Mouse (Mus musculus): ENCODE data around the gene Rad9a. TPM values are rescaled to one million over a fixed set of nuclear protein-coding genes. Genes with fewer than 3 reads are reported as not detected.

The Rad9a gene
- total and polyA plus RNA-seq, 3 experiments = 21.3 to 37.9 TPM; not detected in 1

GRCm38 (mm10) chr19:4242416-4242815 lies 41.0 kb upstream of the Rad9a start:
- TF ChIP-seq SMC3 (IDR thresholded peaks at IDR 0.05; ENCODE audit: low read depth, low read length) (peak; percentile 65), ZC3H11A (IDR thresholded peaks at IDR 0.05; ENCODE audit: low read depth, low read length) (peak; percentile 46), KAT2A (conservative IDR thresholded peaks at IDR 0.05; ENCODE audit: low read depth, low read length) (no peak), POLR2AphosphoS5 (IDR thresholded peaks at IDR 0.05; ENCODE audit: borderline replicate concordance, low read depth, low read length) (no peak), RAD21 (IDR thresholded peaks at IDR 0.05; ENCODE audit: low read depth, low read length) (peak; percentile 40), CTCF (IDR thresholded peaks at IDR 0.05 in 2 of 3, conservative IDR thresholded peaks at IDR 0.05 in 1 of 3; ENCODE audit: control insufficient read depth in 1 of 3, insufficient read depth in 1 of 3, low read depth in 2 of 3, low read length in 3 of 3, poor library complexity in 1 of 3, severe bottlenecking in 1 of 3) (peak in 2 of 3 experiments; percentile 7 to 50; a peak in 3 of 6 replicates), GATA1 (IDR thresholded peaks at IDR 0.05; ENCODE audit: low read depth, low read length) (no peak)
- peaks cover 0 to 3% of the 10 kb centered on the region in 2 experiments; a peak in 2 of 4 replicates for H3K4me1 ChIP-seq (ENCODE audit: control insufficient read depth in 1 of 2, insufficient read depth in 2 of 2, low read length in 2 of 2)
- no peaks in the 10 kb centered on the region for H3K79me2 ChIP-seq (ENCODE audit: control insufficient read depth, insufficient read depth, low read length, poor library complexity)
- H3K27ac ChIP-seq (ENCODE audit: control insufficient read depth, low read depth, low read length) = no peak overlapping the region
- H3K9me3 ChIP-seq (replicated peaks; ENCODE audit: insufficient read depth, low read length) = no peaks in the 10 kb centered on the region
- no peak overlapping the region for H3K9ac ChIP-seq (ENCODE audit: control insufficient read depth, low read depth, low read length, poor library complexity, severe bottlenecking)
- peak; percentile 37 for DNase-seq (ENCODE audit: low read depth, low spot score)
- no peak overlapping the region for H3K4me3 ChIP-seq (ENCODE audit: control insufficient read depth in 1 of 2, insufficient read depth in 1 of 2, low read depth in 2 of 2, low read length in 2 of 2)
- 0 out of 4 replicates have a peak, but pooled peaks cover 0 to under 1% of the 10 kb centered on the region in 2 experiments for H3K27me3 ChIP-seq (ENCODE audit: control insufficient read depth in 1 of 2, insufficient read depth in 2 of 2, low read length in 2 of 2)
- H3K36me3 ChIP-seq (ENCODE audit: control insufficient read depth in 1 of 2, insufficient read depth in 2 of 2, low read length in 2 of 2) = peaks cover 0 to 3% of the 10 kb centered on the region in 2 experiments; a peak in 1 of 4 replicates

GRCm38 (mm10) chr19:4240247-4240668 lies 38.8 kb upstream of the Rad9a start:
- no peaks in the 10 kb centered on the region for H3K9me3 ChIP-seq (replicated peaks; ENCODE audit: insufficient read depth, low read length)
- H3K27ac ChIP-seq (ENCODE audit: control insufficient read depth, low read depth, low read length) = no peak overlapping the region
- 0 out of 4 replicates have a peak, but pooled peaks cover 0 to 2% of the 10 kb centered on the region in 2 experiments for H3K27me3 ChIP-seq (ENCODE audit: control insufficient read depth in 1 of 2, insufficient read depth in 2 of 2, low read length in 2 of 2)
- no peak overlapping the region for H3K9ac ChIP-seq (ENCODE audit: control insufficient read depth, low read depth, low read length, poor library complexity, severe bottlenecking)
- TF ChIP-seq E2F4 (IDR thresholded peaks at IDR 0.05; ENCODE audit: borderline replicate concordance, low read depth, low read length) (no peak), POLR2AphosphoS5 (IDR thresholded peaks at IDR 0.05; ENCODE audit: borderline replicate concordance, low read depth, low read length) (no peak), ZC3H11A (IDR thresholded peaks at IDR 0.05; ENCODE audit: low read depth, low read length) (no peak), TAL1 (IDR thresholded peaks at IDR 0.05; ENCODE audit: low read length) (no peak), ELF1 (IDR thresholded peaks at IDR 0.05; ENCODE audit: low read depth, low read length) (no peak), MAZ (IDR thresholded peaks at IDR 0.05; ENCODE audit: low read depth, low read length) (no peak), ETS1 (IDR thresholded peaks at IDR 0.05; ENCODE audit: low read depth, low read length) (no peak), USF2 (IDR thresholded peaks at IDR 0.05; ENCODE audit: borderline replicate concordance in 1 of 2, insufficient read depth in 1 of 2, low read depth in 1 of 2, low read length in 2 of 2) (no peak)
- no peak for DNase-seq (ENCODE audit: low read depth, low spot score)
- H3K36me3 ChIP-seq (ENCODE audit: control insufficient read depth in 1 of 2, insufficient read depth in 2 of 2, low read length in 2 of 2) = peaks cover 0 to 3% of the 10 kb centered on the region in 2 experiments; a peak in 1 of 4 replicates
- peaks cover 0 to 3% of the 10 kb centered on the region in 2 experiments; a peak in 2 of 4 replicates for H3K4me1 ChIP-seq (ENCODE audit: control insufficient read depth in 1 of 2, insufficient read depth in 2 of 2, low read length in 2 of 2)
- no peaks in the 10 kb centered on the region for H3K79me2 ChIP-seq (ENCODE audit: control insufficient read depth, insufficient read depth, low read length, poor library complexity)
- H3K4me3 ChIP-seq (ENCODE audit: control insufficient read depth in 1 of 2, insufficient read depth in 1 of 2, low read depth in 2 of 2, low read length in 2 of 2) = no peak overlapping the region

- no peak for DNase-seq (ENCODE audit: low read depth, low spot score)
- TF ChIP-seq MEF2A (IDR thresholded peaks at IDR 0.05; ENCODE audit: extremely low read depth, insufficient replicate concordance, low read depth, low read length, poor library complexity, severe bottlenecking) = no peak
- TF ChIP-seq MYC (IDR thresholded peaks at IDR 0.05; ENCODE audit: low read depth, low read length) = no peak
- TF ChIP-seq HCFC1 (IDR thresholded peaks at IDR 0.05; ENCODE audit: low read depth, low read length) = no peak
- Histone ChIP-seq H3K4me1 (ENCODE audit: control insufficient read depth in 1 of 2, insufficient read depth in 2 of 2, low read length in 2 of 2) (peaks cover 2 to 20% of the 10 kb centered on the region in 2 experiments; a peak in 3 of 4 replicates), H3K36me3 (ENCODE audit: control insufficient read depth in 1 of 2, insufficient read depth in 2 of 2, low read length in 2 of 2) (peaks cover 0 to 11% of the 10 kb centered on the region in 2 experiments; a peak in 2 of 4 replicates), H3K79me2 (ENCODE audit: control insufficient read depth, insufficient read depth, low read length, poor library complexity) (peaks cover 2% of the 10 kb centered on the region; the same call in 1 of the 2 replicates), H3K27me3 (ENCODE audit: control insufficient read depth in 1 of 2, insufficient read depth in 2 of 2, low read length in 2 of 2) (0 out of 4 replicates have a peak, but pooled peaks cover 0 to 2% of the 10 kb centered on the region in 2 experiments), H3K4me3 (ENCODE audit: control insufficient read depth in 1 of 2, insufficient read depth in 1 of 2, low read depth in 2 of 2, low read length in 2 of 2) (no peak overlapping the region), H3K9ac (ENCODE audit: control insufficient read depth, low read depth, low read length, poor library complexity, severe bottlenecking) (no peak overlapping the region), H3K9me3 (replicated peaks; ENCODE audit: insufficient read depth, low read length) (no peaks in the 10 kb centered on the region), H3K27ac (ENCODE audit: control insufficient read depth, low read depth, low read length) (no peak overlapping the region)
These were observed 33.1 kb upstream of the Rad9a start for GRCm38 (mm10) chr19:4234548-4234947.
